Mouse (Mus musculus): ENCODE data around the gene Dock9.

DNA sequence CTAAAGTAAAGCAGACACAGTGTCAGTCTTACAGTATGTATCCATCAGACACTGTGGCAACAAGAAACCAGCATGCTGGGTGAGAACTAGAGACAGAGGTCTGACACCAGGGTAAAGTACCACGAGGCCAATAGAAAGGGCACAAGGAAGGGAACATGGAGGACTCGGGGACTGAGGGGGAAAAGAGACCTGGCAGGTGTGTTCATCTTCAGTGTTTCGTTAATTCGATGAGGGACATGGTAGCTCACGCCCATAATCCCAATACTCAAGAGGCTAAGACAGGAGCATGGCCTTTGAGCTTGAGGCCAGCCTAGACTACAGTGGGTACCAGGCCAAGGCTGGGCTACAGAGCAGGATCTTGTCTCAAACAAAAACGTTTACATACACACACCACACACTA, 9.2 kb downstream of the Dock9 start:
- TF ChIP-seq EP300 (optimal IDR thresholded peaks at IDR 0.05) (no peak), CTCF (IDR thresholded peaks at IDR 0.05; ENCODE audit: low read depth) (no peak)

Measured in stomach, postnatal 0 days (tissue).